Mouse (Mus musculus) CH12.LX (cell line): ENCODE data around the gene Pkn1.

Source experiments
- CHD1 ChIP-seq: IDR thresholded peaks from 2 replicates; pipeline ENCODE4 v1.6.1; 2012; ENCODE audit warnings: low read depth, low read length, improper control_type of control experiment, inconsistent platforms
- CTCF ChIP-seq, 2 experiments: IDR thresholded peaks in 1 of 2; conservative IDR thresholded peaks in 1 of 2; 2 replicates each; pipeline ENCODE4 v1.5.1; 2011 to 2012; ENCODE audit warnings: low read depth in 2 of 2, low read length in 2 of 2, improper control_type of control experiment in 1 of 2, inconsistent platforms in 1 of 2, mild to moderate bottlenecking in 1 of 2, moderate library complexity in 1 of 2
- MAZ ChIP-seq: IDR thresholded peaks from 2 replicates; pipeline ENCODE4 v1.6.1; 2012; ENCODE audit warnings: low read depth, mild to moderate bottlenecking, inconsistent platforms, low read length, improper control_type of control experiment, moderate library complexity
- MYC ChIP-seq: IDR thresholded peaks from 2 replicates; pipeline ENCODE4 v1.6.1; 2011; ENCODE audit warnings: low read depth, mild to moderate bottlenecking, improper control_type of control experiment, low read length
- POLR2A ChIP-seq: IDR thresholded peaks from 2 replicates; pipeline ENCODE4 v1.6.1; 2011; ENCODE audit warnings: low read depth, mild to moderate bottlenecking, improper control_type of control experiment, low read length
- POLR2AphosphoS2 ChIP-seq: IDR thresholded peaks from 2 replicates; pipeline ENCODE4 v1.6.1; 2011; ENCODE audit warnings: low read depth, low read length, improper control_type of control experiment
- USF1 ChIP-seq: IDR thresholded peaks from 2 replicates; pipeline ENCODE4 v1.6.1; 2014; ENCODE audit warnings: low read depth, mild to moderate bottlenecking, inconsistent platforms, low read length, improper control_type of control experiment

DNA sequence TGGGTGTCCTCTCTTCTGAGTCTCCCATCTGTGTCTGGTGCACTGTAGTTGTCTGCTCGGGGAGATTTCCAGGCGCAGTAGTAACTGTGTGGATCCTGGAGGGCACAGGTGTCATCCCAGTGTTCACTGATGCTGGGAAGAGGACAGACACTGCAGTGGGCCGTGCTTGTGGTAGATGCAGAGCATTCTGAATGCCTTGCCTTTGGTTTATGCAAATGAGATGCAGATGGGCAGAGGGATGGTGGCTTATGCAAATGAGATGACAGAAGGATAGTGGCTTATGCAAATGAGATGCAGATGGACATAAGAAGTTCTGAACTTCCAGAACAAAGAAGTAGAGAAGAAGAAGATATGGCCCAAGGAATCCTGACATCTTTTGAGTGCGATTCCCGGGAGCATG lies 32.9 kb upstream of the Pkn1 start:
- TF ChIP-seq CTCF (conservative IDR thresholded peaks at IDR 0.05 in 1 of 2, IDR thresholded peaks at IDR 0.05 in 1 of 2; ENCODE audit: low read depth in 2 of 2, low read length in 2 of 2) (no peak), MYC (no peak), POLR2AphosphoS2 (no peak), CHD1 (no peak), MAZ (no peak), POLR2A (no peak), USF1 (no peak)
